Mouse (Mus musculus): Measurements from ENCODE around the gene Vwa8.

The Vwa8 gene

GRCm38 (mm10) chr14:79184071-79184470 is 335.2 kb downstream of the Vwa8 start:
- no peak for DNase-seq (ENCODE audit: low read depth)

- DNase-seq (ENCODE audit: low read depth), result no peak
These were observed 336.3 kb downstream of the Vwa8 start for GRCm38 (mm10) chr14:79185018-79185685.

GRCm38 (mm10) chr14:79186976-79187375 is 338.1 kb downstream of the Vwa8 start:
- no peak for DNase-seq (ENCODE audit: low read depth)

GRCm38 (mm10) chr14:79196711-79197110 is 347.9 kb downstream of the Vwa8 start:
- DNase-seq (ENCODE audit: low read depth), result no peak

- DNase-seq (ENCODE audit: low read depth), result no peak
These were observed 349.2 kb downstream of the Vwa8 start for GRCm38 (mm10) chr14:79198066-79198465.

GRCm38 (mm10) chr14:79200133-79200891 is 351.5 kb downstream of the Vwa8 start:
- DNase-seq (ENCODE audit: low read depth), result peak; percentile 65

- no peak for DNase-seq (ENCODE audit: low read depth)
These were observed 352.0 kb downstream of the Vwa8 start for GRCm38 (mm10) chr14:79200892-79201285.

GRCm38 (mm10) chr14:79202722-79203362 is 354.0 kb downstream of the Vwa8 start:
- no peak for DNase-seq (ENCODE audit: low read depth)

- DNase-seq (ENCODE audit: low read depth), result no peak
These were observed 354.8 kb downstream of the Vwa8 start for GRCm38 (mm10) chr14:79203496-79204158.

GRCm38 (mm10) chr14:79204866-79205265 is 356.0 kb downstream of the Vwa8 start:
- DNase-seq (ENCODE audit: low read depth), result no peak

- DNase-seq (ENCODE audit: low read depth), result no peak
These were observed 357.4 kb downstream of the Vwa8 start for GRCm38 (mm10) chr14:79206210-79206609.

GRCm38 (mm10) chr14:79208468-79208867 is 359.6 kb downstream of the Vwa8 start:
- DNase-seq (ENCODE audit: low read depth), result no peak

GRCm38 (mm10) chr14:79209813-79210212 is 361.0 kb downstream of the Vwa8 start:
- no peak for DNase-seq (ENCODE audit: low read depth)

- DNase-seq (ENCODE audit: low read depth), result no peak
These were observed 363.6 kb downstream of the Vwa8 start for GRCm38 (mm10) chr14:79212380-79212991.

GRCm38 (mm10) chr14:79214129-79214528 is 365.3 kb downstream of the Vwa8 start:
- no peak for DNase-seq (ENCODE audit: low read depth)

GRCm38 (mm10) chr14:79214660-79215249 is 365.9 kb downstream of the Vwa8 start:
- no peak for DNase-seq (ENCODE audit: low read depth)

- no peak for DNase-seq (ENCODE audit: low read depth)
These were observed 367.5 kb downstream of the Vwa8 start for GRCm38 (mm10) chr14:79216366-79216765.

GRCm38 (mm10) chr14:79223431-79224036 is 374.7 kb downstream of the Vwa8 start:
- no peak for DNase-seq (ENCODE audit: low read depth)

GRCm38 (mm10) chr14:79225458-79225857 is 376.6 kb downstream of the Vwa8 start:
- DNase-seq (ENCODE audit: low read depth), result no peak

GRCm38 (mm10) chr14:79226056-79226455 is 377.2 kb downstream of the Vwa8 start:
- DNase-seq (ENCODE audit: low read depth), result no peak

- DNase-seq (ENCODE audit: low read depth), result no peak
These were observed 377.9 kb downstream of the Vwa8 start for GRCm38 (mm10) chr14:79226741-79227140.
